Mouse (Mus musculus): Measurements from ENCODE around the gene Rab5c.

The Rab5c gene

DNA sequence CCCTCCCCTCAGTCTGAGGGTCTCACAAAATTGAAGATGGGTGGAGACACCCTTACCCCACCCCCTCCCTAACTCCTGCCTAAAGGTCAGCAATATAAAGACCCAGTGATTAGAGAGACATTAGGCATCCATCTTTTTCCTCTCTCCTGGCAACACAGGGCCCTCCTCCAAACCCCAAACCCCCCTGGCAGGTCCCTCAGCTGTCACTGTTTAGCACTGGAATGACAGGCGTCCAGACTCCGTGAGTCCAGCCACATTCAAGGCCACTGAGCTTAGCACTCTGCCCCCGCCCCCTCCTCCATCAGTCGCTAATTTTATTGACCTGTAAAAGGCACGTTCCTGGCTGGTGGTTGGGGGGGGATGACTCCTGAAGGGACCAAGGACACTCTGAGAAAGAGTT is 44.9 kb downstream of the Rab5c start:
- no peak for DNase-seq

- no peak for DNase-seq
These were observed 45.8 kb downstream of the Rab5c start, which contains the start of gene Zfp385c for GRCm38 (mm10) chr11:100692164-100692616. TSS of gene Zfp385c (minus strand) at chr11:100692455.

- DNase-seq: no peak
These were observed 47.6 kb downstream of the Rab5c start for GRCm38 (mm10) chr11:100690389-100690788.

DNA sequence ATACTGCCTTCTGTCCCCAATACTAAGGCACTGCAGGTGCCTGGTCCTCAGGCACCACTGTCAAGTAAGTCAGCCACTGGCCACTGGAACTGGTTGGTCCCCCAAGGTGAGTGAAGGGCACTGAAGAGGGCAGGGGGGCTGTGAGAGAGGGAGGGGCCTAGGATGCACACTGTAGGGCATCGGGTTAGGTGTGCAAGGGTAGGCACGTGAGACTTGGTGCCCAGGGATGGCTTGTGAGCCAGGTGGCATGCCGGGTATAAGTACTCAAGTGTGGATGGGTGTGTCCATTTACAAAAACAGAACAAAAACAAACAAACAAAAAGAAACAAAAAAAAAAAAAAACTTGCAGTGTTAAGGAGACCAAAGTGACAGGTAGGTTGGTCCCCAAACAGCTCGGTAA is 49.6 kb downstream of the Rab5c start:
- no peak for DNase-seq

DNA sequence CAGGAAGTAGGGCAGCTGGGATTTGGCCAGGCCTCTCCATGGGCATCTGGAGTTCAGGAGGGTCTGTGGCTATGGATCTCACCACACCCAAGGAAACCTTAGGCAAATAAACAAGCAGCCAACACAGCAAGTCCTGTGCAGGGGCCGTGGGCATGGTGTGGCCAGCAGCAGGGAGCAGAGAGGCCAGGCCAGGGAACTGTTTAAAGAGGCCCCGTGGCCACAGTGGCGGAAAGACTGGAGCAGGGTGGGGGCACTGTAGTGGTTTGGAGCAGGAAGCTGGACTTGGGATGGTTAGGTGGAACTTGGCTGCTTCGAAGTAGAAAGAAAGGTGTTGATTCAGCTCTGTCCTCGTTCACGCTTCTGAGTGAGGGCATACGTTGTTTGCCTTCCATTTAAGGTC is 50.8 kb downstream of the Rab5c start:
- DNase-seq: no peak

- no peak for DNase-seq
These were observed 52.6 kb downstream of the Rab5c start for GRCm38 (mm10) chr11:100685371-100685770.

- no peak for DNase-seq
These were observed 53.9 kb downstream of the Rab5c start for GRCm38 (mm10) chr11:100684084-100684483.

DNA sequence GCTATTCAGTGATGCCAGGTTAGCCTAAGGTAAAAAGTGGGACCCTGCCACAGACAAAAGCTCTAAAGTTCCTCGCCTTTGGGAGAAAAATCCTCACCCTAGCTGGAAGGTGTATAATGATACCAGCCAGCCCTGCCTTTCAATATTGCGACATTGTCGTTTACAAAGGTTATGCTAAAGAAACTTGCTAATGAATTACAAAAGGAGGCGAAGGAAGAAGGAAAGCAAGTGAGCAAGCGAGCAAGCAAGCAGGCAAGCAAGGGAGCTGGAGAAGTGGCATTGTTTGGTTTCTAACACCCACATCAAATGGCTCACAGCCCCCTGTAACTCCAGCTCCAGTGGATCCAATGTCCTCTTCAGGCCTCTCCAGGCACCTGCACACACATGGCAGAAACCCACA is 55.5 kb downstream of the Rab5c start:
- DNase-seq: no peak

- DNase-seq: no peak
These were observed 56.2 kb downstream of the Rab5c start for GRCm38 (mm10) chr11:100681826-100682225.

- no peak for DNase-seq
These were observed 60.2 kb downstream of the Rab5c start for GRCm38 (mm10) chr11:100677810-100678209.

DNA sequence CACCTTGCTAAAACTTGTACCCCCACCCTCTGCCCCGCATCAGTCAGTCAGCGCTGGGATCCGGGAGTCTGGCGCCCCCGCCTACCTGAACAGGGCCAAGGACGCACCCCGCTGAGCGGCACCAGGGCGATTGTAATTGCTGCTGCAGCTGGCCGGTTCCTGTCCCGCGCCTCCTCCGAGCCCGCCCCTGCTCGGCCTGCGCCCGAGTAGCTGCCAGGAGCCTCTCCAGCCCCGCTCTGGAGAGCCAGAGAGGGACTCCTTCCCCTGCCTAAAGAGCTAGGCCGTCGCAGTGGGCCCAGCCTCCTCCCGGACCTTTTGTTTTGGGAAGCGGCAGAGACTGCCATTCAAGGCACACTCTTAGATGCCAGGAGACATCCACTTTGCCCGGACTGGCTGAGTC is 64.8 kb downstream of the Rab5c start:
- DNase-seq: peak; percentile 21

- no peak for DNase-seq
These were observed 66.1 kb downstream of the Rab5c start for GRCm38 (mm10) chr11:100671956-100672355.

DNA sequence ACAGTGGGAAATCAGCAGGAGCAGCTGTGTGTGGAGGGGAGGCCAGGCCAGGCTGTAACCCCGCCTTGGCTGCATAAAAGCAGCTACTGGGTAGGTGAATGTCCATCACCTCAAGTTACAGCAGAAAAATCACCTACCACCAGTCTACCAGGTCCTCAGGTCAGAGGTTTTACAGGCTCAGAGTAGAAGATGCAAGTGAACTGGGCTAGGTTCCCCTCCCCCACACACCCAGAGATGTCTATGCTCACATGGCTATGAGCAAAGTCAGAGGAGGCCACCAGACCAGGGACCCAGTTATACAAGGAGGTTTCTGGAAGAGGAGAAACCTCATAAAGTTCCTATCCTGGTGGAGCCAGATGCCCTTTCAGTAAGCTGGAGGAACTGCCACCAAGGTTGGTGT is 67.0 kb downstream of the Rab5c start:
- DNase-seq: no peak

Measured in lung, postnatal 36 days (tissue).